Mouse (Mus musculus) gastrocnemius, adult 8-10 months (tissue): ENCODE measurements around the gene Panx3. TPM values are rescaled to one million over a fixed set of nuclear protein-coding genes. Genes with fewer than 3 reads are reported as not detected.
A peak's percentile ranks its signal among the peaks of the same experiment; 100 is the strongest.

Experiments used
- DNase-seq, 2 experiments: peaks; one replicate each; pipeline ENCODE4 v3.0.0; 2022; ENCODE audit warnings: low spot score in 2 of 2
- total RNA-seq, 4 experiments: library from RNA; stranded (reverse); gene quantifications; 2 replicates each; pipeline ENCODE4 v1.2.4; 2022

The Panx3 gene
- total RNA-seq: not detected

DNA sequence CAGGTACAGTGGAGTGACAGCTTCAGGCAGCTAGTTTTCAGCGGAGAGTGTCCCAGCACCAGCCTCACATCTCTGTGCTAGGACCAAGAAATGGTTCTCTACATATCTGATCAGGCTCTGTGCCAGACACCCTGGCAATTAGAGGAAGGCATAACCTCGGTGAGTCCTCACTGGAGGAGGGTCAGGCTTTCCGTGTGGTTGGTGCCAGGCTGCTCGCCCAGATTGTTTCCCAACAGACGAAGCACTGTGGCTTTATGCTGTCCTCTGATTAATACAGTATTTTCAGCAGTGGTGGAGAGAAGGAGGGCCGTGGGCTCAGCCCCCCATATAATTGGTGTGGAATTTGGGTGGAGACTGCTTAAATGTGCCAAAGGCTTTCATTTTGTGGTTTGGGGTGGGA, at the start of gene Panx3:
Panx3 (minus strand) TSS at position 121 of the 400 bp plus-strand sequence.
- no peak for DNase-seq

DNA sequence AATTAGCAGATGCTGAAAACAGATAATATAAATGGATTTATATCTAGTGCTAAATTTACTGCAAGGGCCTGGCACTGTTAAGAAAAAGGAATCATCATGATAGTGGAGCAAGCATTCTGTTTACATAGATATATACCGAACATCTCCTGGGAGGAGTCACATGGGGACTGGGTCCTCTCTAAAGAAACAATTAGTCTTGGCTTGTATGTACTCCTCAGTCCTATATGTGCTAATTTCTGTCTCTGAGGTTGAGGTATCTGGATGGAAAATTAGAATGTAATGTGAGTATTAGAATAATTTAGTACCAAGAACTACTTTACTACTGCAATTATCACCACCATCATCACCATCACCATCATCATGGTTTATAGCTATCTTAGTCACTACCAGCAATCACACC, 47.1 kb upstream of the Panx3 start, which contains the start of gene Olfr160:
Olfr160 (minus strand) TSS at position 101 of the 400 bp plus-strand sequence.
- DNase-seq: no peak

DNA sequence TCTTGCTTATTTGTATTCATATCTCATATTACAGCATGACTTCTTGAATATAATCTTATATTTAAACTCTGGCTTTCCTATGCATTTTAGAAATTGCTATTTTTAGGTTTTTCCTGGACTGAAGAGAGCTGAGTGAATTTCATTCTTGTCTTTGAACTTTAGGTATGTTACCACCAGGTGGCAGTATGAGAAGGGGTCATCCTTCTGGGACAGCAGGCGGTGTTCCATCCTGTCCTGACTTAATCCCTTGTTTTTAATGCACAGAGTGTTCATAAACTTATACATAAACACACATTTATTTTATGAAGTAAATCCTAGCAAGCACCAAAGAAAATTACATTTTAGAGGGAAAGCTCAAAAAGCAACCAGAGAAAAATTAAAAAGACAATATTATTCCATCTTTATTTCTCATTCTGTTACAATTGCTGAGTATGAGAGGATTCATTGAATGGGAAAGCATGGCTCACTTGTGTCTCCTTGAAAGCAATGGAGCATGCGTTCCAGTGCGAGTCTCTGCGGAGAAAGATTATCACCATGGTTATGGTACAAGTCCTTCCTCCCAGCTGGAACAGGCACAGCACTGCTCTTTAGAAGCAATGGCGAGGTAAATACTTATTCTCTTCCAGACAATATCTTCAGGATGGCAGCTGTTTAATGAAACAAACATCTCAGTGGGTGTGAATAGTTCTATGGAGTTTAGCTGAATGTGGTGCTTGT, 21.1 kb upstream of the Panx3 start:
- no peak for DNase-seq

DNA sequence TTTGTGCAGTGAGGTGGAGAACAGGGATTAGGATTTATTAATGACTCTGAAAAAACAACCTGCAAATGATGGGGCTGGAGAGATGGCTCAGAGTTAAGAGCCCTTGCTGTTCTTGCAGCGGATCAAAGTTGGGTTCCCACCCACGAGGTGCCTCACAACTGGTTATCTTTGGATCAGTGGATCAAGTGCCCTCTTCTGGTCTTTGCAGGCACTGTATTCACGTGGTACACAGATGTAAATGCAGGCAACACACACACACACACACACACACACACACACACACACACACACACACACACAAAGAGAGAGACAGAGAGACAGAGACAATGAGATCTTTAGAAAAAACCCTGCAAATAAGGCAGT, 18.9 kb upstream of the Panx3 start:
- DNase-seq: no peak

DNA sequence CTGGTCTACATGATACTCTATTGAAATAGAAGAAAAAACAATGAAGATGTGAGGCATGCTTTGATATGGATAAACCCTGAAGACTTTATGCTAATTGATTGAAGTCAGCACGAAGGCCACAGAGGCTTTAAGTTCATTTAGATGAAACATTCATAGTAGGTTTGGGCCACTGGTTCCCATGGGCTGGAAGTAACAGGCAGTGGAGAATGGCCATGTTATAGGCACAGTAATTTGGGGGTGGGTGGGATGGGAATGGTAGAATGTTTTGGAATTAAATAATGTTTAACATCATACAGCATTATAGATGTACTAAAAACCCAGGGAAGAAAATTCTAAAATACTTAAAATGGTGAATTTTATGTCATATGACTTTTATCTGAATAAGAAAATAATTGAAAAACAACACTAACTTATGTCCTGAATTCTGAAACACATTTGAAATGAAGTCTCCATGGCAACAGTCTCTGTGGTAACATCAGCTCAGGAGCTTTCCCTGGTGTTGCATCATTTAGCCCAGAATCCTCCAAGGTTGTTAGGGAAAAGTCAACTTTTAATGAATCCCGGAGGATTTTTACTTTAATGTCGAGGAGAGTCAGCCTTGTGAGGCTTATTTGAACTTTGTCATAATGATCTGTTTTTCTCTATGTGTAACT, 18.4 kb upstream of the Panx3 start:
- DNase-seq: no peak

DNA sequence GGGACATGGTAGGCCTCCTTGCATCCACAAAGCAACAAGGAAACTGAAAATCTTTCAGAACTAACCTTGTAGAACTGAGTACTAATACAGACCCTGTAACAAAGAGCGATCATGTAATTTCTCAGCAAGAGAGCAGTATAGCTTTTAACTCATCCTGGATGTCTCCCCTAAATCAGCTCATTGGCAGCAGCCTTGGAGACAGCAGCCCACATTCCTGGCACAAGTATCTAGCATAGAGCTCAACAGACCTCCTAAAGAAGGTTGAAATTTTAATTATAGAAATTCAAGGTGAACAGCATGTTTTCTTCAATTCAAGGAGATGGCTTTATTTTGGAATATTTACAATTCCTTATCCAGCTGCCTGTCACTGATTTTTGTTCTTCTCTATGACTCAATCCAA, 12.1 kb upstream of the Panx3 start:
- no peak for DNase-seq

DNA sequence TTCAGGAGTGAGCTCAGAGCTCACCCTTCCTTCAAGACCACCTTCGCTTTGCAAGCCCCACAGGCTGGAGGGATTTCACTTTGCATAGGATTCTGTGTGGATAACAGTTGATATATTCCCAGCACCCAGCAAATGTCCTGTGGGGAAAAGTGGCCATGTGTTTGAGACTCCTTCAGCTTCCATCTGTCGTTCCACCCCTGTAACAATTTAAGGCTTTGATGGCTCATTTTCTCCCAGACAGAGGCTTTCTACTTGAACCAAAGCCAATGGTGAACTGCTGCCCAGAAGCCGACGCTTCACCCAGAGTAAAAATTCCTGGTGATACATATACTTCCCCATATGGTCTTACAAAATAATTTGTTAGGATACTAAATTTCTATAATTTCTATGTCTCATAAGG, 6.3 kb upstream of the Panx3 start:
- DNase-seq: no peak

DNA sequence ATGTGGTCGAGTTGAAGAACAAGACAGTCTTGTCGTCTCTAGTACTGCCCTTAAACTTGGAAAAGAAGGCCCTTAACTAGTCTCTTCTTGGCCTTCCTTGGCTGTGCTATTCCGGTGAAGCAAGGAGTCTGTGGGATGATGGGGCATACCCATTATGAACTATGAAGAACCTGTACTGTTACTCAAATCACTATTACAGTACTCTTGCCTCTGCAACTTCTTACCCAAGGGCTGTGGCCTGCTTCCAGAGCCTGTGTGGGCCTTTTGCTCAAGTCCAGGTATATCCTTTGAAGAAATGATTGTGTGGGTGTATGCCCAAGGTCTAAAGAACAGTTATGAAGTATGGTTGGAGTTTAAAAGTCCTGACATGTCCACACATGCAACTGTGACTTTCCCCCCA, 1.2 kb upstream of the Panx3 start:
- no peak for DNase-seq

DNA sequence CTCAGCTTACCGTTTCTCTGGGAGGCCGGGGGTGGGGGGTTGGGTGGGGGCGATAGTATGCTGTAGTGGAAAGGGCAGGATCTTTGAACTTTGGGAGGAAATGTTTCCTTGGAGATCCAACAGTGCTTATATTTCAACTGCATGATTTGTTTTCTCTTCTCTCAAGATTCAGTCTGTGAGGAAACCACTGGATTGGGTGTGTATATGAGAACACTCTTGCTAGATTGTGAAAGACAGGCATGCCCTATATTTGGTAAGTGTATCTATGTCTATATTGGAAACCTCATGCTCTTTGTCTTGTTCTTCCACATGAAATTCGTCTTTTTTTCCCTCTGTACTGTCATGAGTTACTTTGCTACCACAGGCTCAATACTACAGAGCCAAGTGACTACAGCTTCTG, 643 bp upstream of the Panx3 start:
- DNase-seq: no peak

DNA sequence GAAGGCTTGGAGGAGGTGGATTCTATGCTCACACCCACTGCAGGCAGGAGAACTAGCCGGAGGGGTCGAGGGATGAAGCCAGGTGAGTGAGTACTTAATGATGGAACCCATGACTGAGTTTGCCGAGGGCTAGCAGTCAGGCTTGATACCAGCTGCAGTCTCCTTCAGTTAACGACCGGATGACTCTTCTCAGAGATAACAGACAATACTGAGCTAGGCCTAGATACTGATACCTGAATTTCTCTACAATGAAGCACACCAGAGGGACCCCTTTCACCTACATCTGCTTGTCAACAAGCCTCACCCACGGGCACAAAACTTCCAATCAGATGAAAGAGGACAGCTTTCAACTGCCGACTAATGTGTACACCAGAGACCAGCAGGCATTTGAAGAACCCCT, 3.0 kb downstream of the Panx3 start:
- DNase-seq: no peak

DNA sequence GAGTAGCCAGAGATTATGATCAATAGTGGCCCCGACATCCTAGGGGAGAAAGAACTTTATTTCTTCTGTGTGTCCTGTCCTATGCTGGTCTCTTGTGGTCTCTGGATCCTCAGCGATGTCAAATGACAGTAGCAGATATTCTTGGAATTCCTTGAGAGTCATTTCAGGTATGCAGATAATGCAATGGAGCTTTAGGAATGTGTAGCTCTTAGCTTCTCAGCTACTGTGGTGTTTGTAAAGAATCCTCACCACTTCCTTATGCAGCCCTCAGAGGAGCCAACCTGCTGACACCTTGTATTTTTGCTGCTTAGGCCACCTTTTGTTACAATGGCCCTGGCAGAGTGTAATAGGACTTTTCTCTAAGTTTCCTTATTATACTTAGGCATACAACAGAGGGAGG, 4.4 kb downstream of the Panx3 start:
- no peak for DNase-seq

DNA sequence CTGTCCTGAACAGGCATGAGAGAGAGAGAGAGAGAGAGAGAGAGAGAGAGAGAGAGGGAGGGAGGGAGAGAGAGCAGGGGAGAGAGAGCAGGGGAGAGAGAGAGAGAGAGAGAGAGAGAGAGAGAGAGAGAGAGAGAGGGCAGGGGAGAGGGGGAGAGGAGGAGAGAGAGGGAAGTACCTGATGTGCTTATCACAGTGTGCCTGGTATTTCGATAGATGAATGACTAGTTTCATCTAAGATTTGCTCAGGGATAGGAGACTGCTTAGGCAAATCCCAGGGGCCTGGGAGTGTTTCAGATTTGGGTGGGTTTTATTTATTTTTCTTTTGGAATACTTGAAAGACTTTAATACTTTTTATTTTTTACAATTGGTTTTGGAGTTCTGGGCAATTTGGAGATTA, 5.8 kb downstream of the Panx3 start:
- no peak for DNase-seq

DNA sequence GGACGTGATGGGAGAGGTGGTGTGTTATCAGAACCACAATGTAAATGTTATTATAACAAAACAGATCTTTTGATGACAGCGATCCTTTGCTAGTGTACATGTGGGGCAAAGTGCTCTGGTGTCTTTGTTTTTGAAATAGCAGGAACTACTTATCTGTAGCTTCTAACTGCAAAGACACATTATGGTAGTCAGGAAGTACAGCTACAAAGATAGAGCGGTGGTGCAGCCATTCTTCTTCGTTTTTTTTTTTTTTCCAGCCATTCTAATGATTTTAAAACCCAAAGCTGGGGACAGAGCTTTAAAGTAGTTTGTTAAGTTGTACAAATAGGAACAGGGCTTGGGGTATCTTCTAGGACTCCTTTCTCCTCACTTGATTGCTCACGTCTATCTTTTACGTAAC, 9.6 kb downstream of the Panx3 start:
- no peak for DNase-seq

DNA sequence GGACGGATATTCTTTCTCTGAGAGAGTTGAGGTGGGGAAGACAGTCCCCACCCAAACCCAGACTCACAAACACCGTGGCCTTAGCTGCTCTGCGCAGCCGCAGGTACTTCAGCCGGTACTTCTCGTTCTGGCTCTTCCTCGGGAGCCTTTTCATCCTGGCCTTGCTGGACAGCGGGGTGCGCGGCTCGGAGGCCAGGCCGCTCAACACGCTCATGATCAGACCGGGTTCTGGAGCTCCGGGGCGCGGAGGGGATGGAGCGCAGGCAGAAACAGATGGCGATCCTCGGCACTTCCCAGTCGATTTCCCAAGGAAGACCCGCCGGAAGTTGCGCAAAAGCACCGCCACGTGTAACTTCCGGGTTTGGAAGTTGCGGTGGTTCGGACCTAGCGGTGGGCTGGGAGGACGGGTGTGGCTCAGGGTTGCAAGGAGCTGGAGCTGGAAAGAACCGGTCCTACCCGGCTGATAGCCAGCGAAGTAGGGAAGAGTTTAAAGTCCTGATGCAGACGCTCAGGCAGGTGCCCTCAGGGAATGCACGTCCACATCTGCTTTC, 12.0 kb downstream of the Panx3 start, which contains the start of gene Tbrg1:
Tbrg1 (minus strand) TSS at position 382 of the 551 bp plus-strand sequence.
- peak; percentile 62 to 67 for DNase-seq

DNA sequence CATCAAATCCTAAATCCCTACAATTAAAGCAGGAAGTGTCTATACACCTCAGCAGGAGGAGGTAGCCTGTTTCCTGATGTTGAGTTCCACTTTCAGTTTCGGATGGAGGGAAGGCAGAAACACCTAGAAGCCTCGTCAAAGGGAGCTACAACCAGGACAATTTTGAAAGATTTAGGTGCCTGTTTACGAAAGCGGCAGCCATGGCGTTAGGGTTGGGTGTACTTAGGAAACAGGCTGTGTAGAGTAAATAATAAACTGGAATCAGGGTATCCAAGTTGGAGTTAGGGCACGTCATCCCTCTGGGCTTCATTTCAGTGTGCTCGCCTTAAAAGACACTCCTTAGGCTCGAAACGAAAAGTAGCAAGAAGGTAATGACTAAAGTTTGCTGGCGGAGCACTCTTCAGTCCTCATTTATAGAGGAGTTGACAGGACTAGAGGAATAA, 12.6 kb downstream of the Panx3 start:
- DNase-seq: no peak

DNA sequence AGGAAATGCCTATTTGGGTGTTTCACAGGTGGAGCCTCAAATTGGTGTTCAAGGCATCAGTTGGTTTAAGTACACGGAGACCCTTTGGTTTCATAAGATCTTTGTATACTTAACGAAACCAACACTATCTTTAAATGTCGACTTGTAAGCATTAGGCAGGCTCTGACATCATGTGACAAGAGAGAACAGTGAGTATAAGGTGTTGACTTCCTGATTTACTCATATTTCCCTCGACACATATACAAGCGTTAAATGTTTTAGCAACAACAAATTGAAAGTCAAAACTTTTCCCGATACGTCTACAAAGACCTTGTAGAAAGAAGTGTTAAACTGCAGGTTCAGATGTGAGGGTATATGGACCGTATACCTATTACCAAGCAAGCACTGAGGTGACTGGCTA, 13.1 kb downstream of the Panx3 start:
- DNase-seq: no peak

DNA sequence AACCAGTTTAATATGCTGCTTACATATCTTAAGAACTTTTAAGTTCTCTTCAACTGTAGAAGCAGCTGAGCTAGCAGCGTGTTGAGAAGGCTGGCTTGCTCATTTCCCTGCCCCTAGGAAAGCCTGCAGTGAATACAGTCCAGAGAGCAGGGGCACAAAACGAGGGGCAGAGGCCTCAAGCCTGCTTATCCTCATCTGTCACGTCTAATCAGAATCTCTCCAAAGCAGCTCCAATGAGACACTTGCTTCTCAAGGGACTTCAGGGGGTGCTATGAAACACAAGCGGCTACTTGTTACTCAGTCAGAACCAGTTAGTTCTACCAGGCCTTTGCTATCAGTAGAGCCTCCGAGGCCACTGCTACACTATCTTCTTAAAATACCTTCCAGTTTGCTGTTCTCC, 15.2 kb downstream of the Panx3 start:
- no peak for DNase-seq

DNA sequence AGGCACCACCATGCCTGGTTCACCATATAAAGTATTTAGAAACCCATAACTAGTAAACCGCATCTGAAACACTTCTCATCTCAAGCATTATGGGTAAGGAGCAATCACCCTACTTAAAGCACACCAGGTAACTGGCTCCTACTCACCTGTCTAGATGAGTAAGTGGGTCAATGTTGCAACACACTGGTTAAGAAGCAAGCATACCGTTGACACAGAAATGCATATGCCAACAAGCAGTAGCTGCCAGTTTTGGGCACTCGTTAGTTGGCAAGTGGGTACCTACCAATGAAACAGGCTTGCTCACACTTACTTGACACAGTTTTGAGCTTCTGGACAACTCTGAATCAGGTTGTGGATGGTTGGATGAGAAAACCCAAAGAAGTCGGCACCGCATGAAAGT, 18.4 kb downstream of the Panx3 start:
- no peak for DNase-seq

DNA sequence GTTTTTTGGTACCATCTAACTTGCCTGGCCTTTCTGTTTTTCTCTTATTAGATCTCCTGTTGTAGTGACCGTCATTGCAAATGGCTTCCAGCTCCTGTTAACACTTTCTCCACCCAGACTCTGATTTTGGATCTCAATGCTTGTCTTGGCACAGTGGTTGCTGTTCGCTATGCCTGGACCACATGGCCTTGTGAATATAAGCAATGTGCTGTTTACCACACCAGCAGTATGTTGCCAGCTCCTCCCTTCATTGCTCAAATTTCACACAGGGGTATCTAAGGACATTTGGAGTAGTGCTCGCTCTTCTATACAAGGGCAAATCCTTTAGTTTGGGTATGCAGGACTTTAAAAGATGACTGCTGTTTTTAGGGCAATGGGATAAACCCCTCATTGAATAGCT, 22.8 kb downstream of the Panx3 start:
- no peak for DNase-seq

DNA sequence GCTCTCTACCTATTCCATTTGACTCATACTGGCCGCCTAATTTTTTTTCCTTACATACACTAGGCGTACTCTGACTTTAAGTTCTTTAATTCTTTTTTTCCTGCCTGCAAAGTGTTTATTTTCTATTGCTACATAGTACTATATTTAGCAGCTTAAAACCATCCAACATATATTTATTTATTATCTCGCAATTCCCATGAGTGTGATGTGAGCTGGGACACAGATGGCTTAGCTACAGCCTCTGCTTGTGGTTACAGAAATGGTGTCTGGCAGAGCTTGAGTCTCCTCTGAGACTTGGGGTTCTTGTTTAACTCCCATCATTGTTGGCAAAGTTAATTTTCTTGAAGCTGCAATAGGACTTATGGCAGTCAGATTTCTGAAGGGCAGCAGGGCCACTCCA, 30.3 kb downstream of the Panx3 start:
- no peak for DNase-seq

DNA sequence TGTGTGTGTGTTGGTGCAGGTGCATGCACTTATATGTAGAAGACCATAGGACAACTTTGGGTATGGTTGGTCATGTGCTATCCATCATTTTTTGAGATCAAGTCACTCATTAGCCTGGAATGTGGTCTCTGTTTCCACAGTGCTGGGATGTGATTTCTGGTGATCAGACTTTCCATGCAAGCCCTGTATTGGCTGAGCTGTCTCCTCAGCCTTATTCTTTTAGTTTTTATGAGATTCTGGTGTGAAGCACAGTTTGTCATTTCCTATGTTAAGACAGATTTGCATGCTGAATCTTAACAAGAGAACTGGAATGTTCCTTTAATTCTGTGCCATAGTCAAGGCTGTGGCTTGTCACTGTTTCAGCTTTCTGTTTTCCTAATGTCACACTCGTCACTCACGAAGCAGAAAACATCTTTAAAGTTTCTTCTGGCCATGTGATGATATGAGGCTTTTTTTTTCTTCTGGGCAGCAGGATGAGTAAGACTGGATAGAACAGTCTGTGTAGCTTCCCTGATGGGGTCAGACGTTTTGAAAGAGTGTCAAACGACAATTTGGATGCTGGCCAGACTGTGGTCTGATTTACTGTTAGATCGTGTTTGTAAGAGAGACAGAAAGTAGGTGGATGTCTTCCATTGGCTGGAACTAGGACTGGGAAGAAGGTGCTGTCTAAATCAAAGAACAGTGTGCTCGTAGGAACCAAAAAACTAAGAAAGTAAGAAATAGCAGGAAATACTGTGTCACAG, 32.1 kb downstream of the Panx3 start:
- DNase-seq: no peak

DNA sequence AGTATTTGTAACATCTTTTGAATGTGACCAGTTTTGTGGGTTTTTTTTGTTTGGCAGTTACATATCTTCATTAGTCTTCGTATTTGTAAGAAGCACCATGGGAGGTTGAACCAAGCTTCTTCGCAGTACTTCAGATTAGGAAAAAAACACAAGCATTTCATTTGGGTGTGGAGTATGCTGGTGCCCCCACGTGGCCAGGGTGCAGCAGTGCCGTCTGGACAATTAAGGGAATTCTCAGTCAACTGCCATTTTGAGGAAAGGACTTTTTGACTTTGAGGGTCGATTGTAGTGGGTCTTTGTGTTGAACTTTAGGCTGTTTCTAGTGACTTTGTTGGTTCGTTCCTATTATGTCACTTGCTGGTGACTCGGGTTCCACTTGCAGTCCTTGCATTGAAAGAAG, 32.7 kb downstream of the Panx3 start:
- no peak for DNase-seq
